Mouse (Mus musculus) heart, embryonic 11.5 days (tissue): Measurements from ENCODE around the gene Cnot6. TPM values are rescaled to one million over a fixed set of nuclear protein-coding genes. Genes with fewer than 3 reads are reported as not detected.
A peak's percentile ranks its signal among the peaks of the same experiment; 100 is the strongest.

Experiments used
- ATAC-seq: fragments of 200-750 bp; cut with Nextera tagmentation; replicated peaks from 2 replicates; pipeline ENCODE4 v1.8.0; 2017; ENCODE audit warnings: moderate library complexity; ENCODE audit not compliant: insufficient number of reproducible peaks, low FRiP score, low TSS enrichment
- H3K27ac ChIP-seq: fragments of 300-500 bp; sonication (generic); 2 replicates; pipeline ENCODE4 v1.5.1; 2014; ENCODE audit warnings: mild to moderate bottlenecking, low read depth, low read length
- H3K27me3 ChIP-seq: fragments of 300-500 bp; sonication (generic); 2 replicates; pipeline ENCODE4 v1.6.1; 2014; ENCODE audit warnings: mild to moderate bottlenecking, low read length, mixed read lengths; ENCODE audit not compliant: control insufficient read depth, insufficient read depth
- H3K36me3 ChIP-seq: fragments of 300-500 bp; sonication (generic); 2 replicates; pipeline ENCODE4 v1.6.1; 2014; ENCODE audit warnings: mild to moderate bottlenecking, low read length, moderate library complexity, mixed read lengths; ENCODE audit not compliant: control insufficient read depth, insufficient read depth
- H3K4me1 ChIP-seq: fragments of 300-500 bp; sonication (generic); 2 replicates; pipeline ENCODE4 v1.6.1; 2014; ENCODE audit warnings: low read length; ENCODE audit not compliant: control insufficient read depth, insufficient read depth
- H3K4me2 ChIP-seq: fragments of 300-500 bp; sonication (generic); 2 replicates; pipeline ENCODE4 v1.6.1; 2014; ENCODE audit warnings: mild to moderate bottlenecking, moderate library complexity
- H3K4me3 ChIP-seq: fragments of 300-500 bp; sonication (generic); 2 replicates; pipeline ENCODE4 v1.5.1; 2014; ENCODE audit warnings: low read depth, low read length
- H3K9ac ChIP-seq: fragments of 300-500 bp; sonication (generic); 2 replicates; pipeline ENCODE4 v1.6.1; 2014; ENCODE audit warnings: mild to moderate bottlenecking, low read depth, low read length, moderate library complexity
- H3K9me3 ChIP-seq: fragments of 300-500 bp; sonication (generic); replicated peaks from 2 replicates; pipeline ENCODE4 v1.6.1; 2016; ENCODE audit warnings: low read length; ENCODE audit not compliant: control insufficient read depth
- WGBS: fragments of 180-500 bp; shearing (Covaris S2); extraction: QIAGEN DNeasy Blood & Tissue Kit; methylation state at CpG from one replicate; pipeline ENCODE4 v1.1.7; 2014; ENCODE audit not compliant: insufficient replicate concordance; 5-methylcytosine and 5-hydroxymethylcytosine counted together
- polyA plus RNA-seq: library from polyadenylated mRNA; unstranded; fragments of >200 nt; fragmentation: Nextera tagmentation; extraction: Ambion mirVana; gene quantifications from 2 replicates; pipeline ENCODE4 v1.2.1, GENCODE M21; 2014

Gene Cnot6
- polyA plus RNA-seq, 1 experiment from 2014 or later: 38.7 TPM

DNA sequence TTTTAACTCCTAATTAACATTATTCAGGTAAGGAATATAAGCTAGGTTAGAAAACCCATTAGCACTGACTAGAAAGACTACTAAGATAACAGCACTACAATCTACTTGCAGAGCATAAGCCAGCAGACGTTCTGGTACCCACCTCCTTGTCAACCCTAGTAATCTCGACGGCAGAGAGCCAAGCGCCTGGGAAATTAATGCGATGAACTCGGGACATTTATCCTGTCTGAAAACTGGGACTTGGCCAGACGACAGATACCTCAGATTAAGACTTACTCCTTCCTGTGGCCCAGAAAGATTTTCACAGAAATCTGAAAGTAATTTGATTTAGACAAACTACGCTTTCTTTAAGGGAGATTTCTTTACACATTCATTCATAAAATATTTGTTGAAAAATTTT, 7.7 kb downstream of the Cnot6 start:
- no peak for ATAC-seq
- Histone ChIP-seq H3K4me3 (no peak overlapping the region), H3K27ac (no peak overlapping the region), H3K9me3 (no peaks in the 10 kb centered on the region), H3K27me3 (no peaks in the 10 kb centered on the region), H3K36me3 (peaks cover 16% of the 10 kb centered on the region), H3K4me2 (no peak overlapping the region), H3K4me1 (no peaks in the 10 kb centered on the region), H3K9ac (no peak overlapping the region)
- WGBS: 72% methylated on average over 8 of the region's 8 CpGs

DNA sequence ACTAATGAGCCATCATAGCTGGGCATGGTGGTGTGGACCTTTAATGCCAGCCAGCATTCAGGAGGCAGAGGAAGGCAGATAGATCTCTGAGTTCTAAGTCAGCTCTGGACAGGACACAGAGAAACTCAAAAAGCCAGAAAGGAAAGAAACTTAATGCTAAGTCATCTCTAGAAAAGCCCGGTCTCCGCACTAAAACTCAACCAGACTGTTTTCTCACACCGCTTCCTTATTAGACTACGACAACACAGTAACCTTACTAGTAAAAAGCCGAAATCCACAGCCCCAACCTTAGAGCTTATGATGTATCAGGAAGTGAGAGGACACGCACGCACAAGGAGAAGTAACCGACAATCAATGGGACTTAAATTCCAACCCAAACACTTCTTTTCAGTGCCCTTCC, 10.5 kb downstream of the Cnot6 start:
- WGBS: 94% methylated on average over 8 of the region's 8 CpGs
- ATAC-seq: no peak
- H3K4me2 ChIP-seq: no peak overlapping the region
- H3K36me3 ChIP-seq: peaks cover 19% of the 10 kb centered on the region
- no peak overlapping the region for H3K27ac ChIP-seq
- no peaks in the 10 kb centered on the region for H3K4me1 ChIP-seq
- no peak overlapping the region for H3K9ac ChIP-seq
- H3K27me3 ChIP-seq: no peaks in the 10 kb centered on the region
- H3K9me3 ChIP-seq: no peaks in the 10 kb centered on the region
- no peak overlapping the region for H3K4me3 ChIP-seq

DNA sequence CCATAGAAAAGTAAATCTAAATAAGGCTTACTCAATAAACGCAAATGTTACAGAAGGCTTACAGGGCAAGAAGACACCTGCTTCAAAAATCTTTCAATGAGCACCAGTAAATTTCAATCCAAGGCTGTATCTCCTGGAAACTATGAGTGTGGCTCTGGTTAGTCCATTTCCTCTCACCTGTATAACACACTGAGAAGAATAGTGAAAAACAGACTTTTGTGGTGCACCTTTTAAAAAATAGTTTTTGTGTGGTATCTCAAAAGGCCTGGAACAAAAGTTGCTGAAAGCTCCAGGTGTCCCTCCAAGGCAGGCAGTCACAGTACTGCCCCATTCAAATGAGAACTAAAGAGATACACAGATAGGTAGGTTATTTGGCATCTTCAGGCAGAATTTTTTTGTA, 13.4 kb downstream of the Cnot6 start:
- WGBS: 89% methylated on average over 1 of the region's 1 CpGs
- H3K9ac ChIP-seq: no peak overlapping the region
- no peak for ATAC-seq
- H3K4me2 ChIP-seq: no peak overlapping the region
- no peaks in the 10 kb centered on the region for H3K27me3 ChIP-seq
- no peak overlapping the region for H3K27ac ChIP-seq
- peaks cover 13% of the 10 kb centered on the region for H3K36me3 ChIP-seq
- H3K4me1 ChIP-seq: no peaks in the 10 kb centered on the region
- H3K4me3 ChIP-seq: no peak overlapping the region
- no peaks in the 10 kb centered on the region for H3K9me3 ChIP-seq

DNA sequence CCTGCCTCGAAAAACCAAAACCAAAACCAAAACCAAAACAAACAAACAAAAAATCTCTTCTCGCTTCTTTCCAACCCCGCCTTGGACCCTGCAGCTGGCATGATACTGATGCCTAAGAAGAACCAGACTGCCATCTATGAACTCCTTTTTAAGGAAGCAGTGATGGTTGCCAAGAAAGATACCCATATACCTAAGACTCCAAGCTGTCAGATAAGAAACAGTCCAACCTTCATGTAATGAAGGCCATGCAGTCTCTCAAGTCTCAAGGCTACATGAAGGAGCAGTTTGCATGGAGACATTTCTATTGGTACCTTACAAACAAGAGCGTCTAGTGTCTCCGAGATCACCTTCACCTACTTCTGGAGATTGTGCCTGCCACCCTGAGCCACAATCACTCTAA, 14.7 kb downstream of the Cnot6 start:
- H3K4me3 ChIP-seq: no peak overlapping the region
- no peaks in the 10 kb centered on the region for H3K4me1 ChIP-seq
- H3K4me2 ChIP-seq: no peak overlapping the region
- 88% methylated on average over 5 of the region's 5 CpGs for WGBS
- no peaks in the 10 kb centered on the region for H3K9me3 ChIP-seq
- H3K27me3 ChIP-seq: no peaks in the 10 kb centered on the region
- peaks cover 13% of the 10 kb centered on the region for H3K36me3 ChIP-seq
- ATAC-seq: no peak
- H3K27ac ChIP-seq: no peak overlapping the region
- no peak overlapping the region for H3K9ac ChIP-seq

DNA sequence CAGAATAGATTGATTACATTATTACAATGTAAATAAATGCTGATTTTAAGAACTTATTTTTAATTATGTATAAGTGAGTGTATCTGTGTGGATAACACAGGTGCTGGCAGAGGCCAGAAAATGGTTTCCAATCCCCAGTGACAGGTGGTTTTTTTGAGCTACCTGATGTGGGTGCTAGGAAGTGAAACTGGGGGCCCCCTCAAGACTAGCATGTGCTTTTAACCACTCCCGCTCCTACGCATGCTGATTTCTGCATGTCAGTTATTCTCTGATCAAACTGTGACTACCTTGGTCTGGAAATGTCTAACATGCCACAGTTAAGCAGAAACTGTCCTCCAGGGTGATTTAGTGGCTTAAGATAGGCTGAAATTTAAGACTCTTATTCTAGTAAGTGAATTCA, 16.1 kb downstream of the Cnot6 start:
- Histone ChIP-seq H3K4me1 (no peaks in the 10 kb centered on the region), H3K27me3 (no peaks in the 10 kb centered on the region), H3K4me3 (no peak overlapping the region), H3K9me3 (no peaks in the 10 kb centered on the region), H3K9ac (no peak overlapping the region), H3K36me3 (peaks cover 3% of the 10 kb centered on the region), H3K27ac (no peak overlapping the region), H3K4me2 (no peak overlapping the region)
- ATAC-seq: no peak
- WGBS: 94% methylated on average over 2 of the region's 2 CpGs

DNA sequence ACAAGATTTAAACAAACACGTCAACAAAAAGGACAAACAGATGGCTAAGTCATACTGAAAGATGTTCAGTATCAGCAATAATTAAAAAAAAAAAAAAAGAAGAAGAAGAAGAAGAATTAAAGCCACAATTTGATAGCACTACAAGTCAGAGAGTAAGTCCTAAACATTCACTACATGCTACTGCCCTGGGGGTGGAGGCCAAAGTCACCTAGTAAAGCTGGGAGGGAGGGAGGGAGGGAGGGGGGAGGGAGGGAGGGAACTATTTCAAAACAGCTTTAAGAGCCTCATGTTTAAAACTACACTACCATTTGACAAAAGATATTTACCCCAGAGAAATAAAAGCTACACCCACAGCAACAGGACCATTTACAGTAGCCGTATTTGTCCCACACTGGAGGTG, 16.8 kb downstream of the Cnot6 start:
- Histone ChIP-seq H3K9ac (no peak overlapping the region), H3K36me3 (peaks cover 3% of the 10 kb centered on the region; the same call in 1 of the 2 replicates), H3K4me3 (no peak overlapping the region), H3K4me2 (no peak overlapping the region), H3K27me3 (no peaks in the 10 kb centered on the region), H3K9me3 (no peaks in the 10 kb centered on the region), H3K27ac (no peak overlapping the region), H3K4me1 (no peaks in the 10 kb centered on the region)
- ATAC-seq: no peak
- WGBS: 87% methylated on average over 2 of the region's 2 CpGs

DNA sequence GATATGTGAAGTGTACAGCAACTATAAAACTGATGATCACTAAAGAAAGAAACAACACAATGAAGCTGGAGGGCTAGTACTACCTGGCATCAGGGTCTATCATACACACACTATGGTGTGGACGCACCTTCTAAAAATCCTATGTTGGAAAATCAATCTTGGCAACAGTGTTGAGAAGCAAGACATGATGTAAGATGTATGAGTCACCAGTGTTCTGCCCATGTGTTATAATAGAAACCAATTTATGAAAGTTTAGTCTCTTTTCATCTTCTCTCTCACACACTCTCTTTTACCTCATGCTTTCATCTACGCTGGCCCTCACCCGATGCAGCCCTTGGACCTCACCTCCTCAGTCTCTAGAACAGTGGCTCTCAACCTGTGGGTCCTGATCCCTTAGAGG, 17.5 kb downstream of the Cnot6 start:
- H3K4me1 ChIP-seq: no peaks in the 10 kb centered on the region
- no peak overlapping the region for H3K9ac ChIP-seq
- peaks cover 3% of the 10 kb centered on the region; the same call in 1 of the 2 replicates for H3K36me3 ChIP-seq
- no peak for ATAC-seq
- H3K27me3 ChIP-seq: no peaks in the 10 kb centered on the region
- H3K4me3 ChIP-seq: no peak overlapping the region
- H3K27ac ChIP-seq: no peak overlapping the region
- no peaks in the 10 kb centered on the region for H3K9me3 ChIP-seq
- no peak overlapping the region for H3K4me2 ChIP-seq
- 93% methylated on average over 3 of the region's 3 CpGs for WGBS

DNA sequence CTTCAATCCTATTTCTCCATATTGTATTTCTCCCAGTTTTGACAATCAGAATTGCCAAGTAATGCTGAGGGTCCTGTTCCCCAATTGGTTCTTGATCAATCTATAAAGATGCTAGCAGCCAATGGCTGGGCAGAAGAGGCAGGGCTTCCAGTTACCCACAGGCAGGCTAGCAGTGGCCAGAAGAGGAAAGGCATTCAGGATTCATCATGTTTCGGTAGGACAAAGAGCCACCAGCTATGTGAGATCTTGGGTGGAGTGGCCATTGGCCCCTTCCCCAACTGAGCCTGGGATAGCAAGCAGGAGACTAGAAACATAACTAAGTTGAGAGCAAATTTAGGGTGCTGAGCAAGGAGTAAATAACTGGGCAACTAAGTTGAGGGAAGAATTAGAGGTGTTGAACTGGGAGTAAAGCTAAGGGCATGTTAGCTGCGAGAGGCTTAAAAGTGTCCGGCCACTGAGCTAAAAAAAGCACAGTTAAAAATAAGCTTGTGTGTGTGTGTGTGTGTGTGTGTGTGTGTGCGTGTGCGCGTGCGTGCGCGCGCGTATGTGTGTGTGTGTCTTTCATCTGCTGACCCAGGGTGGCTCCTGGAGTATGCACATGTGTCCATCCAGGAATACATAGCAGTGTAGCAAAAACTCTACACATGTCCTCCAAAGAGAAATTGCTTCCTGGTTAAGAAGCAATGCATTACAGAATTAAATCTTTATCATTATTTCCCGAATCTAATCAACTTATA, 28.1 kb downstream of the Cnot6 start:
- Histone ChIP-seq H3K9ac (0 out of 2 replicates have a peak overlapping the region, but pooled peaks have one; percentile 2), H3K4me3 (no peak overlapping the region), H3K4me1 (peaks cover 3% of the 10 kb centered on the region; the same call in 1 of the 2 replicates), H3K36me3 (peaks cover 30% of the 10 kb centered on the region), H3K4me2 (peak overlapping the region; percentile 24; the same call in 1 of the 2 replicates), H3K9me3 (no peaks in the 10 kb centered on the region), H3K27me3 (no peaks in the 10 kb centered on the region), H3K27ac (peak overlapping the region; percentile 74)
- WGBS: 67% methylated on average over 12 of the region's 12 CpGs
- peak; percentile 59; the same call in 1 of the 2 replicates for ATAC-seq

DNA sequence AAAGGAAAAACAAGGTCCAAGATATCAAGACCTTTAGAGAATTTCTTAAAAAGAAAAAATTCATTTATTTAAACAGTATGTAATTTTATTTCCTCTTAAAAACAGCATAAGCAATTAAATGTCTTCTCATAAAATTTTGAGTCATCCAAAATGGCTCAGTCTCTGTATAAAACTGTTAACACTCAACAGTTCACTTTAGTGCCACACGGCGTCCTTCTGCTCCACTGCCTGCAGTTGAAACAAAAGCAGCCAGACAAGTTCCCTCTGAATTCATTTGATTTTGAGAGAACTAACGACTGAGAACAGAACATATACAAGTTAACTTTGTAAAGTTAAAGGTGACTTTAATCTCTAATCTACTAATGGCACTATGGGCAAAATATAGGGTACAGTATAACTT, 39.1 kb downstream of the Cnot6 start:
- Histone ChIP-seq H3K9ac (no peak overlapping the region), H3K27ac (no peak overlapping the region), H3K36me3 (peaks cover 23% of the 10 kb centered on the region), H3K4me3 (no peak overlapping the region), H3K4me1 (no peaks in the 10 kb centered on the region), H3K9me3 (no peaks in the 10 kb centered on the region), H3K4me2 (no peak overlapping the region), H3K27me3 (no peaks in the 10 kb centered on the region)
- 81% methylated on average over 3 of the region's 3 CpGs for WGBS
- no peak for ATAC-seq
